Mouse (Mus musculus): ENCODE results near the gene Olfr969. TPM values are rescaled to one million over a fixed set of nuclear protein-coding genes. Genes with fewer than 3 reads are reported as not detected.

The Olfr969 gene
- not detected for polyA plus RNA-seq (2017; shearing (Covaris generic))

GRCm38 (mm10) chr9:39790558-39790957 lies at the start of gene Olfr969:
TSS of gene Olfr969 (plus strand) at chr9:39790945.

GRCm38 (mm10) chr9:39745949-39746348 lies 44.8 kb upstream of the Olfr969 start, which contains the start of gene Olfr967:
TSS of gene Olfr967 (plus strand) at chr9:39746249.

GRCm38 (mm10) chr9:39783153-39783552 lies 7.6 kb upstream of the Olfr969 start, which contains the start of gene Olfr968:
TSS of gene Olfr968 (minus strand) at chr9:39783253.

GRCm38 (mm10) chr9:39808560-39808959 lies 17.8 kb downstream of the Olfr969 start, which contains the start of gene Olfr970:
TSS of gene Olfr970 (plus strand) at chr9:39808860.

GRCm38 (mm10) chr9:39836576-39836975 lies 45.8 kb downstream of the Olfr969 start, which contains the start of gene Olfr971:
TSS of gene Olfr971 (plus strand) at chr9:39836876.

Other genes with a start within 250 kb of the Olfr969 start
- gene Olfr958, start 236.9 kb upstream of the Olfr969 start, polyA plus RNA-seq (2017; shearing (Covaris generic)): not detected
- not detected for gene Olfr959, start 215.4 kb upstream of the Olfr969 start, polyA plus RNA-seq (2017; shearing (Covaris generic))
- 0.18 TPM for gene AW551984, start 186.5 kb upstream of the Olfr969 start, polyA plus RNA-seq (2017; shearing (Covaris generic))
- gene Olfr148, start 180.3 kb upstream of the Olfr969 start, polyA plus RNA-seq (2017; shearing (Covaris generic)): not detected
- gene Olfr960, start 169.6 kb upstream of the Olfr969 start, polyA plus RNA-seq (2017; shearing (Covaris generic)): not detected
- not detected for gene Olfr961, start 145.9 kb upstream of the Olfr969 start, polyA plus RNA-seq (2017; shearing (Covaris generic))
- gene Olfr963, start 123.7 kb upstream of the Olfr969 start, polyA plus RNA-seq (2017; shearing (Covaris generic)): not detected
- gene Olfr149, start 83.8 kb upstream of the Olfr969 start, polyA plus RNA-seq (2017; shearing (Covaris generic)): not detected
- gene Olfr965, start 79.6 kb upstream of the Olfr969 start, polyA plus RNA-seq (2017; shearing (Covaris generic)): not detected
- not detected for gene Olfr150, start 60.0 kb upstream of the Olfr969 start, polyA plus RNA-seq (2017; shearing (Covaris generic))
- not detected for gene Olfr967, start 44.7 kb upstream of the Olfr969 start, polyA plus RNA-seq (2017; shearing (Covaris generic))
- gene Olfr968, start 7.7 kb upstream of the Olfr969 start, polyA plus RNA-seq (2017; shearing (Covaris generic)): not detected
- not detected for gene Olfr970, start 17.9 kb downstream of the Olfr969 start, polyA plus RNA-seq (2017; shearing (Covaris generic))
- not detected for gene Olfr971, start 45.9 kb downstream of the Olfr969 start, polyA plus RNA-seq (2017; shearing (Covaris generic))
- not detected for gene Olfr972, start 75.5 kb downstream of the Olfr969 start, polyA plus RNA-seq (2017; shearing (Covaris generic))
- gene Olfr229, start 116.4 kb downstream of the Olfr969 start, polyA plus RNA-seq (2017; shearing (Covaris generic)): not detected
- 0.09 TPM for gene Olfr974, start 146.6 kb downstream of the Olfr969 start, polyA plus RNA-seq (2017; shearing (Covaris generic))
- not detected for gene Olfr975, start 161.1 kb downstream of the Olfr969 start, polyA plus RNA-seq (2017; shearing (Covaris generic))
- not detected for gene Olfr976, start 170.2 kb downstream of the Olfr969 start, polyA plus RNA-seq (2017; shearing (Covaris generic))
- gene Olfr978, start 201.2 kb downstream of the Olfr969 start, polyA plus RNA-seq (2017; shearing (Covaris generic)): not detected
- gene Olfr979, start 212.5 kb downstream of the Olfr969 start, polyA plus RNA-seq (2017; shearing (Covaris generic)): not detected
- gene Olfr980, start 218.6 kb downstream of the Olfr969 start, polyA plus RNA-seq (2017; shearing (Covaris generic)): not detected
- not detected for gene Olfr981, start 230.5 kb downstream of the Olfr969 start, polyA plus RNA-seq (2017; shearing (Covaris generic))